Mouse (Mus musculus): ENCODE data around the gene Ptger3.
A peak's percentile ranks its signal among the peaks of the same experiment; 100 is the strongest.

GRCm38 (mm10) chr3:157565196-157565595 lies 1.5 kb upstream of the Ptger3 start:
- TF ChIP-seq CTCF (IDR thresholded peaks at IDR 0.05; ENCODE audit: low read depth) (peak; percentile 45; the same call in 1 of the 2 replicates), EP300 (IDR thresholded peaks at IDR 0.05; ENCODE audit: low read depth) (no peak)
